Mouse (Mus musculus) layer of hippocampus, adult 18-20 months (tissue): Measurements from ENCODE around the gene Elfn2. TPM values are rescaled to one million over a fixed set of nuclear protein-coding genes. Genes with fewer than 3 reads are reported as not detected.

Source experiments
- DNase-seq, 2 experiments: peaks; one replicate each; pipeline ENCODE4 v3.0.0; 2022; ENCODE audit warnings: low spot score in 2 of 2
- total RNA-seq, 2 experiments: library from RNA; stranded (reverse); gene quantifications; 2 replicates each; pipeline ENCODE4 v1.2.3; 2021

Elfn2 gene
- total RNA-seq, 2 experiments from 2014 or later: 206 to 214 TPM

DNA sequence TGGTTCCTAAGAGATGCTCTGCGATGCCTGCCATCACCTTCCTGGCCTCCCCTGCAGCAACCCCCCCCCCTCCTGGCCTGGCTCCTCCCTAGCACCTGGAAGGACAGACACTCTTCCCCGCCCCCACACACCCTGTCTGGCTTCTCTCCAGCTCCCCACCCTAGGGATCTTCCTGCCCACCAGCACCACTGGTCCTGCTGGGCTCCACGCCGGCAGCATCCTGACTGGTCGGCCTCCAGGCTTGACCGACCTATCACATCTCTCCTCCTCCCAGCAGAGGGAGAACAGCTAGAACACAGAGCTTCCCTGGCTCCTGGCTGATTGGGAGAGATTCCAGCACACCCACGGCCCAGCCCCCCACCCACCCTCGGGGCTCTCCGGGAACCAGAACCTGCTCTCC, 34.5 kb downstream of the Elfn2 start:
- peak in 1 of 2 experiments; percentile 72 for DNase-seq

DNA sequence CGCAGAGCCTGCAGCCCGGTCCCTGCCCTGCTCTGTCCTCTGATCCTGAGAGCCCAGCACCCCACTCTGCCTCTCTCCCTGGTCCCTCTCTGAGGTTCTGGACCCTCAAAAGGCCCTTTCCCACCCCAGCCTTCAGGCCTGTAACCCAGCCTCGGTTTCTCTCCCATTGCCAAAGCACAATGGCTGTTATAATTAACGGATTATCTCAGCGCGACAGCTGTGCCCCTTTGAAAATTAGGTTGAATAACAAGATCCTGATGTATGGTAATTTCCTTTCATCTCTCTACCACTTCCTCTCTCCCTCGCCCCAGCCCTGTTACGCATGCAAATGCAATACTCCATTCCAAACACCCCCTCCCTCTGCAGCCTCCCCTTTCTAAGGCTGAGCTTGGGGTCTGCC, 35.1 kb downstream of the Elfn2 start:
- DNase-seq: peak in 1 of 2 experiments; percentile 59

DNA sequence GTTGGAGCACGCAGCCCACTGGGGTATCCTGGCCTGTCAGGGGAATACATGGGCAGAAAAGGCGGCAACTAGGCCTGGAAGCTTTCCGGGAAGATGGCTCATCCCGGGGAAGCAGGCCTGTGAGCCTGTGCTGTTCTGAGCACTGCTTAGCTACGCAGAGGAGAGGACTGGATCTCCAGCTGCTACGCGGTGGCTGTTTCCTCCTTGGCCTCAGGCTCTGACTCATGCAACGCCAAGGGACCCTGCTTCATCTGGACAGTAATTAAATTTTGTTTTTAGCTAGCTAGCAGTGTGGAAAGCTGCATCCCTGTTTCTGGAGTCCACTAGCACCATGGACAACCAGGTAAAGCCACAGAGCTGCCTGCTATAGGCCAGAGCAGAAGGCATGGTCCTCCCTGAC, 36.8 kb downstream of the Elfn2 start:
- no peak for DNase-seq

DNA sequence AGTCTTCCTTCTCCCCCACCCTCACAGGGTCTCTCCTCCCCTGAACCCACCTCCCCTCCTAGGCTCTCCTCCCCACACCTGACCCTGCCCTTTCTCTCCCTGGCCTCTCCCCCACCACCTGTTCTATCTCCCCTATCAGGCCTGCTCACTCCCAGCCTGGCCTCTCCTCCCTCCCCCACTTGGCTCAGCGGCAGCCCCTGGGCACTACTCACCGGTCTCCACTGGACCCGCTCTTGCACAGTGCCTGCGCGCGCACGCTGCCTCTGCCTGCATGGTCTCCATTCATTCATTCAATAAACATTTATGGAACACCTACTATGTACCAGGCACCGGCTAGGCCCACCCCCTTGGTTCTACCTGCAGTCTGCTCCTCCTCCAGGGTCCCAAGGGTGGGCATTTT, 37.3 kb downstream of the Elfn2 start:
- DNase-seq: no peak

DNA sequence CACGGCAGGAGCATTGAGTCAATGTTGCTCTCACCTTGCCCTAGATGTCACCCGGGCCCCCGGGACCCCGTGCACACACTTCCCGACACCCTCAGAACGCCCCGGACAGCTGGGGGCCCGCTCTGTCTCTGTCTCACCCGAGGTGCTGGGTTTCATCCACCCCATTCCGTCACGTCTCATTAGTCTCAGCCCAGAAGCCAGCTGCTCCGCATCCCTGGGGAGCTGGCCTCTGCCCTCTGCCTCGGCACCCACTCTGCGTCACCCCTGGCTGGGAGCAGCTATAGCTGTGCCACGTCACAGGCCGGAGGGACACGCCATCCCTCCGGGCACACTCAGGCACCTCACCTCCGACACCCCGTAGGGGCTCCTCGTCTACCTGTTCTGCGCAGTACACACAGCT, 38.3 kb downstream of the Elfn2 start:
- DNase-seq: no peak

DNA sequence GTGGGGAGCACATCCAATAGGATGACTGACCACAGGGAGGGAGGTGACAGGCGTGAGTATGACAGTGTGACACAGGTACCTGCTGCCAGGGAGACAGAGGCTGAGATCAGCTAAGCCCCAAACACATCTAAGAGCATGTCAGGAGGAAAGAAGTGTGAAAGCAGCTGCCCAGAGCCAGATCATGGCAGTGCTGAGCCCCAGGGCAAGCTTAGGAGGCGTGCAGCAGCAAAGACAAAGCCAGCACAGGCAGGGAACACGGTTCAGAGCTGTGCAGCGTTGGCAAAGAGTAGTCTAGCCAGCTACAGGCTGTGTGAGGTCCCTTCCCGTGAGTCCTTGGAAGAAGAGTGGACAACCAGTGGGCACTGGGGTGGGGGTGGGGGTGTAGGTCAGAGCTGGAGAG, 40.9 kb downstream of the Elfn2 start:
- no peak for DNase-seq

DNA sequence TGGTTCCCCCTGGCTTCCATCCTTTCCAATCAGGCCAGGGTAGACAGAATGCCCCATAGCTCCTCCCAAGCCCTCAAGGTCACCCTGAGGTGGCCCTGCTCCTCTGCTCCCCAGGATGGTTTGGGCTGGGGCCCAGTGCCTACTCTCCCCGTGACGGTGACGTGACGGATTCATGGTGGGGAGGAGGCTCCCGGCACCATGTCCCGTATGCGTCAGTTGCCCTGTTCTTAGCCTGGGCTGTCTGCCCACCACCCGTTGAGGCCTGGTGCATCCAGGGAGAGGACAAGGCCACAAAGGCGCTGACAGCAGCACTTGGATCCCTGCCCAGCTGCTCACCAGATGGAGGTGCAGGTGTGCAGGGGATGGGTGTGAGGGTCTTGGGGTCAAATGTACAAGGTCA, 41.6 kb downstream of the Elfn2 start:
- no peak for DNase-seq

DNA sequence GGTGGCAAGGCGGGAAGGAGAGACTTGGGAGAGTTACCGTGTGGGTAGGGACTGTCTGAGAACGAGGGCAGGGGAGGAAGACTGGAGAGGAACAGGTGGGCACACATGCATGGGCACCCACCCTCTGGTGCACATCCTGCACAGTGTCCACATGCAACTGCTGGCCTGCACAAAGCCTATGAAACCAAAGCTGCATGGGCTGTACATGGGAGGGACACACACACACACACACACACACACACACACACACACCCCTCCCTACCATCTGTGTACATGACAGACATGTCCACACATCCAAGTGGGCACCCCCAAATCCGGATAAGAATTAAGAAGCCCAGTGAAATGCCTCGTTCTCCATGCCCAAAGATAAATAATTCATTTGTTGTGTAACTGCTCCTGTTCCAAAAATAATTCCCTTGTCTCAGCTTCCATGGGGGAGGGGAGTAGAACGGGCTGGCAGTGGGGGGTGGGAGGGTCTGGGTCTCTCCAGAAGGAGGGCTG, 43.6 kb downstream of the Elfn2 start:
- no peak for DNase-seq

DNA sequence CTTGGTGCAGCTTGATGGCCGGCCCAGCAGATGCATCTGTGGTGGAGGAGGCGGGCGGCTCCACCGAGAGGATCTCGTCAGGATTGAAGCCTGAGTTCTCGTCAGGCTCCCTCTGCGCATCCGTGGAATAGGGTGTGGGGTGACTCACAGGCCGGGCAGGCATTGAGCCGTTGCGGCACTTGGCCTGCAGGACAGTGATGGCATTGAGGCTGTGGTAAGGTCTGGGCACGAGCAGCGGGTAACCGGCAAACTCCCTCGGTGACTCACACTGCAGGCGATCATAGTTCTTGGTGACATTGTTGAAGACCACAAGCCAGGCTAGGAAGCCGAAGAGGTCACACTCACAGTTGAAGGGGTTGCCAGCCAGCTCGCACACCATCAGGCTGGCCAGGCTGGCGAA, 45.1 kb downstream of the Elfn2 start:
- no peak for DNase-seq

DNA sequence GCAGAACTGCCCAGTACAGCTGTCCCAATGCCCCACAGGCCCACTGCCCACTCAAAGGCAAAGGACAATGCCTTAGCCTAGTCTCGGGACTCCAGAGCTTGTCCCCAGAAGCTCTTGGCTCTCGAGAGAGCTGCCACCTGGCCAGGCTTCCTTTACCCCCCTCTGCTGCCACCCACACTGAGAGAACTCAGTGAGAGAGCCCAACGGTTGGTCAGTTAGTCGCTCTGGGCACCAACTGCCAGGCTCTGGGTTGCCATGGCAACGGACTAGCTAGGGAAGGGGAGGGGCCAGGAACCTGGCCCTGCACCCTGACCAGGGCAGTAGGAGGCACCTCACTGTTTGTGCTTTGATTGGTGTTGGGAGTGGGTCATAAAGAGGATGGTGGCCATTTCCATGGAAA, 48.2 kb downstream of the Elfn2 start:
- no peak for DNase-seq

DNA sequence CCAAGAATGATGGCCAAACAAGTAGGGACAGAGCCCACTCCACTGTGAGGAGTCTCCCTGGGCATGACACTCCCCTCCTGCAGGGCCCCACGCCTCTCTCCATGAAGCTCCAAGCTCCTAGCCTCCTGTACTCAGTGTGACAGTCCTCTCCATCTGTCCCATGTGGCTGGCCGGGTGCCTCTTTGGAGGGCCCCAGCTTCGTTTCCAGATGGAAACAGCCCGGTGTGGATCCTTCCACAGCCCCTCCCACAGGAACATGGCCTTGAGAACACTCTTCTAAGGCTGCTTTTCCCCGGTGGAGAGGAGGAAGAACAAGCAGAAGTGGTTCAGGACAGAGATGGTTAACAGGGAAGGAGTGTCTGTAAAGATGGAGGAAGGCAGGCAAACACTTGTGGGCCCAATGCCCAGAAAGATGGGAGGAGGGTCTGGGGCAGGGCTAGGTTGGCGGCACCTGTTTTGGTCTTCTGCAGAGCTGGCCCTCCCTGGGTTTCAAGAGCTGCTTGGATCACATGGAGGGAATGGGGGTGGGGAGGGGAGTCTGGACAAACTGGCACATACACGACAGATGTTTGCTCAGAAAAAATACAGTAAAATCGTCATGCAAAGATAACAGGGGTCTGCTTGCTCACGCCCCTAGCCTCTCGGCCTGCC, 49.2 kb downstream of the Elfn2 start:
- no peak for DNase-seq

DNA sequence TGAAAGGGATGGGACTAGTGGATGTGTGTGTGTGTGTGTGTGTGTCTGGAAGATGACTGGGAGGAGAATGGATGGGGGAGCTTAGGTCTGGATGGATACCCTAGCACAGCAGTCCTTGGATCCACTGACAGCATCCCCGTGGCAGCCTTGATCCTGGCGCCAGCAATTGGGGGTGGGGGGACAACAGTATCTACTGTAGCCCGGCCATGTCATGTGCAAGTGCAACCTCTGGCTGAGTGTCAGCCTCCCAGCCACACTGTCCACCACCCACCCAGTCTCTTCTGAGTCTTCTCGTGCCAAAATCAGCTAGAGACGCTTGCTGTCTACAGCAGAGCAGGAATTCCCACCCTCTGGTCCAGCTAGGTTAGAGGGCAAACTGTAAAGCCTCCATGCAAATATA, 54.3 kb downstream of the Elfn2 start:
- no peak for DNase-seq

DNA sequence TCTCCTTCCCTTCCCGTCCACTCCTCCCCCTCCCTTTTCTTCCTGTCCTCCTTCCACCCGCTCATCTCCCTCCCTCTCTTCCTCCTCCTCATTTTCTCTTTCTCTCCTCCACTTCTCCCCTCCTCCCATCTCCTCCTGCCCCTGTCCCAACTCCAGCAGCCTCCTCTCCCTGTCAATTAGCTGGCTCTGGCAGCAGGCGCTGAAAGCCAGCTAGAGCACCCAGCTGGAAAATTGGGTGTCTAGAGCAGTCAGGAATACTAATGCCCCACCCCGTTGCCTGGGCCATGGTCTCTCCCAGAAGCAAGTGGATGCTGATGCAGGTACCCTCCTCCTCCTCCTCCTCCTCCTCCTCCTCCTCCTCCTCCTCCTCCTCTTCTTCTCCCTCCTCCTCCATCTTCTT, 67.4 kb downstream of the Elfn2 start:
- DNase-seq: no peak

DNA sequence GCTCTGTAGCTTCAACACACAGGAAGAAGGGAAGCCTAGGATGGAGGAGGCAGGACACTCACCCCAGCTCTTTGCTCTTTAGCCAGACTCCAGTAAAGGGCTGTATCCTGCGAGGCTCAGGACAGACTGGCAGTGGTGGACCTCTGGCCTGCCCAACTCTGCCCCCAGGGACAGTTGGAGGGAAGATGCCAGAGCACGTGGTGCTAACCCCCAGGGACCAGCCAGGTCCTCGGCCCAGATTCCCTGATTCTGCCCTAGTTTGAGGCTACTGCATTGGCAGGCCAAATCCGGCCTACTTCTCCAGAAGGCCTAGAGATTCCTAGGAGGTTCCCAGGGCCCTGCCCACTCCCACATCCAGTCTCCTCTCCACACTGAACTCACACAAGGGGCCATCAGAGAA, 70.8 kb downstream of the Elfn2 start:
- DNase-seq: no peak

DNA sequence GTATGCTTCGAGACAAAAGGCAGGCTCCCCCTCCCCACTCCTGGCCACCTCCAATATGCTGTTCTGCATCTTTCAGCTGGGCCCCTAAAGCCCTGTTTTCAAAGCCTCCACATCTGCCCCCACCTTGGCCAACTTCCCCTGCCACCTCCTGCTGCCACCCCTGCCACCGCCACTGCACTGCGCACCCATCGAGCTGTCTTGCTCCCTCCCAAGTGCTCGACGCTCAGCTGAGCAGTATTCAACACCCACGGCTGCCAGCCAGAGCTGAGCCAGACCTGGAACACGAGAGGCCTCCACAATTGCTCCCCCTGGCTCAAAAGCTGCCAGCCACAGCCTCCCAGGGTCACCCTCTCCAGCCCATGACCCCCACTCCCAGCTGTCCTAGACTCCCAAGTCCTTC, 74.0 kb downstream of the Elfn2 start:
- DNase-seq: peak in 1 of 2 experiments; percentile 57

DNA sequence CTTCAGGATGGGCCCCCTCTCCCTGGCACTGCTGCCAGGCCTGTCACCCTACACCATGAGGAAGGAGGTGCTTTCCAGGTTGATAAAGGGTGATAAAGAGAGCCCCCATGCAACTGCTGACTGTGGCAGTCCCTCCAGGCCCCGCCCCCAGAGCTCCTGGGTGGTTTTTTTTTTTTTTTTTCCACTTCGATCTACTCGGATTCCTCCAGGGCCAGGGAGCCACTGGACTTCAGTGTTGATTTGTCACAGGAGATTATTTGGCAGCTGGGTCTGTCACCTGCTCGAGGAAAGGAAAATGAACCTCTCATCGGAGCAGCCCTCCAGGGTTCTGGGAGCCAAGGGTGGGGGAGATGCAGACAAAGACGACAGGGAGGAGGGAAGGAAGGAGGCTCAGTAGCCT, 74.9 kb downstream of the Elfn2 start:
- no peak for DNase-seq

DNA sequence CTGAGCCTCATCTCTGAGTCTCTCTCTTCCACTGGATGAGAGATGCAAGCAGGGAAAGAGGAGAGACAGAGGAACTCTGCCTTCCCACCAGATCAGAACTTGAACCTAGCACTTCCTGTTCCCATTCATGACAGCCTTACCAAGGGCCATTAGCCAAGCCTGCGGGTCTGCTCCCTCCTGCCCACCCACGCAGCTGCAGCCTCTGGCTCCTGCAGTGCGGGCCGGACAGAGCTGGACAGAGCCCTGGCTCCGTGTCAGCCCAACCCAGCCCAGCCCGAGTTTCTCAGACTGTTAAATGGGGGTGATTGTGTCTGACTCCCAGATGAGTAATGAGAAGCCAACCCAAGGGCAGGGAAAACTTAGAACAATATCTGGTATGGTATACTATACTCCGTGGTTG, 83.3 kb downstream of the Elfn2 start:
- no peak for DNase-seq

DNA sequence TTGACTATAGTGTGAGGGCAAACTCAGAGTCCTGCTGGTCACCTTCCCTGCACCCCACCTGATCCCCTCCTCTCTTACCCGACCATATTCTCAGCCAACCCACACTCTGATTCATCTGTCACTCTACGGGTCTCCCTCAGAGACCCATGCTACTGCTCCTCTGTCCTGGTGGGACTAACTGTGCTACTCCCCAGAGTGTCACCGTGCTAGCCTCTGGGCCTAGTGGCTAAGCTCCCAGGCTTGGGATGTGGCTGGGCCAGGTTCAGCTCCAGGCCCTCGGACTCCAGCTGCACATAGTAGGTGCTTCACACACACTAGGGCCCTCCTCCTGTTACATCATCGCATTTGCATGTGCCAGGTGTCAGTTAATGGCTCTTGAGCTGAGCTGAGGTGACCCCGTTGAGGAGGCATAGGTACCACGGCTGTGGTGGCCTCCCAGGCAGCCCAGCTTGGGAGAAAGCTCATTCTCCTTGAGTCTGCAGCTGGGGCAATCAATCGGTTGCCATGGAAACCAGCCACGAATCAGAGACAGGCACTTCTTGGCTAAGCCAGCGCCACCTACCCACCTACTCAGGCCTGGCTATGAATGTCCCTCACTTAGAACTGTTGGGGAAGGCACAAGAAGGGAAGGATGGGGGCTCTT, 84.4 kb downstream of the Elfn2 start:
- peak; percentile 59 to 73 for DNase-seq

DNA sequence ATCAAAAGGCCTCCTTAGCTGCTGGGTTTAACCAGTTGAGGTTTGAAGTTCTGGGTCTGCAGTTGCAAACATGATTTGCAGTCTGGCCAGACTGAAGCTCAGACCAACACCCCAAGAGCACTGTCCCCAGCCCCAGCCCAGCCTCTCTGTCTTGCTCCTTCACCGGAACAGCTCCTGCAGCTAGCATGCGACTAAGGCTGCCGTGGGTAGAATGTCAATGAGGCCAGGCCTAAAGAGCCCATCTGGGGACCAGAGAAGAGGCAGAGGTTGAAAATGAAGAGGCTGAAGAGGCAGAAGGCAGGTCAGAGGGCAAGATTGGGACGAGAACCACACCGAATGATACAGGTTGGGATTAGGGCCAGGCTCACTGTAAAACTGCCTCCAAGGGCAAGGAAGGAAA, 85.2 kb downstream of the Elfn2 start:
- DNase-seq: no peak

DNA sequence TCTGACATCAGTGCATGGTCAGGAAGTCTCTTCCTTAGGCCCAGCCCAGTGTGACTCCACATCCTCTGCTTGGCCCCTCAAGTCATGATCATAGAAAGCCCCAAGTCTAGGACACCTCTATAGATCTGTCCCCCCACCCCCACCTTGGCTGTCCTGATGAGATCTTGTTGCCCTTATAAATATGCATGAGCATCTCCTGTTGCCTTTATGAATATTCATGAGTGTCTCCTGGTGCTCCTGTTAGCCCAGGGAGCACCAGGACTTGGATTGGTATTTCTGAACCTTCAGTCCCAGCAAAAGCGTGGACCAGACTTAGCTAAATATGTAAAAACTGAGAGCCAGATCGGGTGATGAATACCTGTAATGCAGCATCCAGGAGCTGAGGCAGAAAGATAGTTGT, 86.2 kb downstream of the Elfn2 start:
- no peak for DNase-seq

DNA sequence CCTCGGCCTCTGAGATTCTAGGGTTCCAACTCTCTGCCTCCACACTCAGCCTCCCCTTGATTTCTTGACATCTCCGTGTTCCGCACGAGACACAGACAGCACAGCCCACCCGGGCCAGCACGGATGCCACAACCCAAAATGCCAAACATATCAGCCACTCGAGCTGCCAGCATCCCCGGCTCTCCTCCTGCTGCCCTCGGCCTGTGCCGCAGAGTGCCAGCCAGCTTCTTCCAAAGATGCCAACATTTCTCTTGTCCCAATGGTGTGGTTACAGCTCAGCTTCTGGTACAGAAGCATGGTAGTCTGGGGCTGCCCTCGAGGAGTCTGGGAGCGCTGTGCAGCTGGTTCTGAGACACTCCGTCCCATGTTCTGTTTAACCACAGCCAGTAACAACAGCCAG, 92.3 kb downstream of the Elfn2 start:
- no peak for DNase-seq

DNA sequence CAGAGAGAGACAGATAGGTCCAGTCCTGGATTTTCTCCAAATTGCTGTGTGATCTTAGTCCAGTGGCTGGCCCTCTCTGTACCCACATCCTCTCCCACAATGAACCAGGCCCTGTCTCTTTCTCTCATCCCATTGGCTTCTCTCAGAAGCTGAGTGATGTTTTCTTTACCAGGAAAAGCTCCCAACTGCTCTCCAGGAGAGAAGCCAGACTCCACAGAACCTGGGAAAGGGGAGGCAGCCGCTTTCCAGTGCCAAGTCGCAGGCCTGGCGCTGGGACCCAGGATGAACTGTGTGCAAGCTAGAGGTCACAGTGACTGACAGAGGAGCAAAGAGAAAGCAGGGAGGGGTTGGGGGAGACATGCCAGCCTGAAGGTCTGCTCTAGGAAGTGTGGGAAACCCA, 93.6 kb downstream of the Elfn2 start:
- no peak for DNase-seq

DNA sequence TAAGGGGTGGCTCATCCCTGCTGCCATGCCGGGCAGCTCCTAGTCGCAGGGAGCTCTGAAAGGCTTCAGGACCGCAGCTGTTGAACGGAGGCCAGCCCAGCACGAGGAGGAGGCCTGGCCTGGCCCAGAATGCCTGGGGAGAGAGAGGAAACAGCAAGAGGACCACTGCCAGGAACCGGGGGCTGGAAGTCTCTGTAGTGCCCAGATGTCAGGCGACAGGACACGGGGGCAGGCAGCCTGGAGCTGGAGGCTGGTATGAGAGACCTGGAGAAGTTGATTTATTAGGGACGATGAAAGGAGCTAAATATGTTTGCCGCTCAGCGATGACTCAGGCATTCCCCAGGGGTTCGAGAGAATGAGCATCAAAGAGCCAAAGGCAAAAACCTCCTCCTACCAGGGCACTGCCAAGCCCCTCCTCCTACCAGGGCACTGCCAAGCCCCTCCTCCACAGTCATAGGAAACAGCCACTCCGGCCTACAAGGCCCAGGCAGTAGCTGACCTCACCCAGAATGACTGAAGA, 94.1 kb downstream of the Elfn2 start:
- peak in 1 of 2 experiments; percentile 50 for DNase-seq
